Mouse (Mus musculus) lung, postnatal 0 days (tissue): ENCODE results near the gene Rfc3.

ENCODE experiments used
- CTCF ChIP-seq: IDR thresholded peaks from 2 replicates; pipeline ENCODE4 v1.5.1; 2016; ENCODE audit warnings: antibody characterized with exemption, mild to moderate bottlenecking
- EP300 ChIP-seq: IDR thresholded peaks from 2 replicates; pipeline ENCODE4 v1.6.1; 2016; ENCODE audit warnings: antibody characterized with exemption, mild to moderate bottlenecking, control low read depth

- TF ChIP-seq CTCF (no peak), EP300 (no peak)
Observed at GRCm38 (mm10) chr5:151651411-151651784, 356 bp upstream of the Rfc3 start.
